Mouse (Mus musculus) liver, postnatal 0 days (tissue): ENCODE results near the gene Vmn1r62. TPM values are rescaled to one million over a fixed set of nuclear protein-coding genes. Genes with fewer than 3 reads are reported as not detected.
"Not testable (repeated sequence)": the region's sequence is repeated elsewhere in the genome, so short reads cannot be mapped to it uniquely, and the experiment has no call there.

Experiments
- ATAC-seq: fragments of 200-750 bp; cut with Nextera tagmentation; 2 replicates; pipeline ENCODE4 v1.8.0; 2017; ENCODE audit warnings: mild to moderate bottlenecking, moderate library complexity
- DNase-seq: peaks from one replicate; pipeline ENCODE4 v3.0.0-alpha.2; 2016
- H3K27ac ChIP-seq: fragments of 300-500 bp; sonication (generic); 2 replicates; pipeline ENCODE4 v1.5.1; 2014; ENCODE audit warnings: antibody characterized with exemption, moderate library complexity, mild to moderate bottlenecking, low read depth
- H3K27me3 ChIP-seq: fragments of 300-500 bp; sonication (generic); 2 replicates; pipeline ENCODE4 v1.6.1; 2014; ENCODE audit warnings: low read length, control low read depth, mixed read lengths; ENCODE audit not compliant: insufficient read depth
- H3K36me3 ChIP-seq: fragments of 300-500 bp; sonication (generic); replicated peaks from 2 replicates; pipeline ENCODE4 v1.6.1; 2014; ENCODE audit warnings: mild to moderate bottlenecking, control low read depth, low read length, moderate library complexity, mixed read lengths; ENCODE audit not compliant: insufficient read depth
- H3K4me1 ChIP-seq: fragments of 300-500 bp; sonication (generic); 2 replicates; pipeline ENCODE4 v1.6.1; 2014; ENCODE audit warnings: antibody characterized with exemption, mild to moderate bottlenecking, control low read depth; ENCODE audit not compliant: insufficient read depth
- H3K4me2 ChIP-seq: fragments of 300-500 bp; sonication (generic); 2 replicates; pipeline ENCODE4 v1.6.1; 2014; ENCODE audit warnings: low read depth, mild to moderate bottlenecking, low read length, moderate library complexity, mixed read lengths
- H3K4me3 ChIP-seq: fragments of 300-500 bp; sonication (generic); 2 replicates; pipeline ENCODE4 v1.5.1; 2014; ENCODE audit warnings: low read depth, low read length
- H3K9ac ChIP-seq: fragments of 300-500 bp; sonication (generic); replicated peaks from 2 replicates; pipeline ENCODE4 v1.6.1; 2014; ENCODE audit warnings: mild to moderate bottlenecking, moderate library complexity
- H3K9me3 ChIP-seq: fragments of 300-500 bp; sonication (generic); 2 replicates; pipeline ENCODE4 v1.6.1; 2016; ENCODE audit warnings: mild to moderate bottlenecking, control low read depth, low read length, mixed read lengths
- WGBS: fragments of 180-500 bp; shearing (Covaris S2); extraction: QIAGEN DNeasy Blood & Tissue Kit; methylation state at CpG from one replicate; pipeline ENCODE4 v1.1.7; 2014; ENCODE audit not compliant: insufficient replicate concordance; 5-methylcytosine and 5-hydroxymethylcytosine counted together
- polyA plus RNA-seq: library from polyadenylated mRNA; unstranded; fragments of >200 nt; fragmentation: Nextera tagmentation; extraction: Ambion mirVana; gene quantifications from 2 replicates; pipeline ENCODE4 v1.2.1, GENCODE M21; 2015

Gene Vmn1r62
- polyA plus RNA-seq = not detected in 2 replicates

- not testable (repeated sequence) for H3K9ac ChIP-seq, H3K27me3 ChIP-seq, H3K9me3 ChIP-seq, H3K36me3 ChIP-seq, H3K27ac ChIP-seq, H3K4me1 ChIP-seq, H3K4me3 ChIP-seq, H3K4me2 ChIP-seq, DNase-seq, ATAC-seq
- no CpG with 5 or more reads among the region's 1 CpGs for WGBS
These were observed at the start of gene Vmn1r62 for GRCm38 (mm10) chr7:5673331-5673730. Vmn1r62 (plus strand) TSS chr7:5673631.

Other genes starting within 250 kb of the Vmn1r62 start
- gene Vmn1r59, start 216.9 kb upstream of the Vmn1r62 start, polyA plus RNA-seq = not detected in 2 replicates
- gene Vmn2r28, start 179.7 kb upstream of the Vmn1r62 start, polyA plus RNA-seq = not detected in 2 replicates
- gene Vmn1r60, start 126.3 kb upstream of the Vmn1r62 start, polyA plus RNA-seq = not detected in 2 replicates
- gene Vmn1r61, start 60.3 kb upstream of the Vmn1r62 start, polyA plus RNA-seq = not detected in 2 replicates
- not detected in 2 replicates for gene Vmn1r63, start 131.8 kb downstream of the Vmn1r62 start, polyA plus RNA-seq
- not detected in 2 replicates for gene Vmn1r64, start 210.9 kb downstream of the Vmn1r62 start, polyA plus RNA-seq